Mouse (Mus musculus): ENCODE measurements around the gene Srp72. TPM values are rescaled to one million over a fixed set of nuclear protein-coding genes. Genes with fewer than 3 reads are reported as not detected.
"Not testable (repeated sequence)": the region's sequence is repeated elsewhere in the genome, so short reads cannot be mapped to it uniquely, and the experiment has no call there.

Gene Srp72
- polyA plus RNA-seq, 1 experiment from 2014 or later = 48.4 TPM

- no peak for ATAC-seq (ENCODE audit: extremely low read depth, insufficient number of reproducible peaks, low FRiP score, low TSS enrichment)
- H3K27ac ChIP-seq (replicated peaks) = no peak overlapping the region
- H3K9me3 ChIP-seq = no peaks in the 10 kb centered on the region
- 74% methylated on average over 9 of the region's 9 CpGs for WGBS
- no peak overlapping the region for H3K4me3 ChIP-seq
- no peak overlapping the region for H3K4me2 ChIP-seq
- no peaks in the 10 kb centered on the region for H3K4me1 ChIP-seq
- no peak overlapping the region for H3K9ac ChIP-seq
- peaks cover 5% of the 10 kb centered on the region; the same call in 1 of the 2 replicates for H3K27me3 ChIP-seq (replicated peaks)
- no peaks in the 10 kb centered on the region for H3K36me3 ChIP-seq
Measured at GRCm38 (mm10) chr5:77010352-77010751, 35.9 kb downstream of the Srp72 start.

- Histone ChIP-seq H3K27me3 (replicated peaks) (peaks cover 6% of the 10 kb centered on the region; the same call in 1 of the 2 replicates), H3K36me3 (no peaks in the 10 kb centered on the region), H3K4me3 (no peak overlapping the region), H3K9me3 (no peaks in the 10 kb centered on the region), H3K4me2 (no peak overlapping the region), H3K4me1 (no peaks in the 10 kb centered on the region), H3K27ac (replicated peaks) (no peak overlapping the region), H3K9ac (no peak overlapping the region)
- WGBS = 50% methylated on average over 3 of the region's 3 CpGs
- ATAC-seq (ENCODE audit: extremely low read depth, insufficient number of reproducible peaks, low FRiP score, low TSS enrichment) = no peak
Measured at GRCm38 (mm10) chr5:77011082-77011481, 36.6 kb downstream of the Srp72 start.

GRCm38 (mm10) chr5:77013171-77013570, 38.7 kb downstream of the Srp72 start:
- H3K4me3 ChIP-seq = no peak overlapping the region
- WGBS = 73% methylated on average over 3 of the region's 3 CpGs
- no peak for ATAC-seq (ENCODE audit: extremely low read depth, insufficient number of reproducible peaks, low FRiP score, low TSS enrichment)
- no peak overlapping the region for H3K9ac ChIP-seq
- no peaks in the 10 kb centered on the region for H3K4me1 ChIP-seq
- no peak overlapping the region for H3K27ac ChIP-seq (replicated peaks)
- peaks cover 9% of the 10 kb centered on the region for H3K27me3 ChIP-seq (replicated peaks)
- H3K4me2 ChIP-seq = no peak overlapping the region
- H3K9me3 ChIP-seq = no peaks in the 10 kb centered on the region
- no peaks in the 10 kb centered on the region for H3K36me3 ChIP-seq

- Histone ChIP-seq H3K9me3 (no peaks in the 10 kb centered on the region), H3K27ac (replicated peaks) (no peak within 1 kb of the TSS), H3K36me3 (no peaks in the 10 kb centered on the region), H3K4me1 (no peaks in the 10 kb centered on the region), H3K4me3 (peak within 1 kb of the TSS; percentile 60), H3K27me3 (replicated peaks) (peaks cover 9% of the 10 kb centered on the region), H3K4me2 (peak within 1 kb of the TSS; percentile 86), H3K9ac (peak within 1 kb of the TSS; percentile 74)
- ATAC-seq (ENCODE audit: extremely low read depth, insufficient number of reproducible peaks, low FRiP score, low TSS enrichment) = peak; percentile 83
- WGBS = 13% methylated on average over 56 of the region's 57 CpGs
Measured at GRCm38 (mm10) chr5:77015544-77016482, 41.3 kb downstream of the Srp72 start, which contains the start of gene Thegl. Gene Thegl, plus strand, starts transcription at chr5:77016023.

- Histone ChIP-seq H3K27me3 (replicated peaks) (no peaks in the 10 kb centered on the region), H3K4me3 (no peak overlapping the region), H3K4me1 (no peaks in the 10 kb centered on the region), H3K9me3 (no peaks in the 10 kb centered on the region), H3K36me3 (no peaks in the 10 kb centered on the region), H3K9ac (no peak overlapping the region), H3K27ac (replicated peaks) (no peak overlapping the region), H3K4me2 (no peak overlapping the region)
- ATAC-seq (ENCODE audit: extremely low read depth, insufficient number of reproducible peaks, low FRiP score, low TSS enrichment) = no peak
- WGBS = 45% methylated on average over 3 of the region's 3 CpGs
Measured at GRCm38 (mm10) chr5:77028034-77028433, 53.6 kb downstream of the Srp72 start.

GRCm38 (mm10) chr5:77029735-77030134, 55.3 kb downstream of the Srp72 start:
- ATAC-seq (ENCODE audit: extremely low read depth, insufficient number of reproducible peaks, low FRiP score, low TSS enrichment) = no peak; the same call in 1 of the 2 replicates

GRCm38 (mm10) chr5:77035101-77035500, 60.6 kb downstream of the Srp72 start:
- not testable (repeated sequence) for H3K4me1 ChIP-seq; H3K36me3 ChIP-seq; H3K4me3 ChIP-seq; H3K4me2 ChIP-seq; H3K27ac ChIP-seq (replicated peaks); H3K9me3 ChIP-seq; ATAC-seq (ENCODE audit: extremely low read depth, insufficient number of reproducible peaks, low FRiP score, low TSS enrichment); H3K27me3 ChIP-seq (replicated peaks); H3K9ac ChIP-seq

More at GRCm38 (mm10) chr5:77029735-77030134, 55.3 kb downstream of the Srp72 start:
- 71% methylated on average over 5 of the region's 5 CpGs for WGBS
- Histone ChIP-seq H3K4me3 (no peak overlapping the region), H3K4me2 (no peak overlapping the region), H3K27ac (replicated peaks) (no peak overlapping the region), H3K9ac (no peak overlapping the region), H3K36me3 (no peaks in the 10 kb centered on the region), H3K27me3 (replicated peaks) (no peaks in the 10 kb centered on the region), H3K9me3 (no peaks in the 10 kb centered on the region), H3K4me1 (no peaks in the 10 kb centered on the region)

- no peak overlapping the region for H3K9ac ChIP-seq
- H3K9me3 ChIP-seq = no peaks in the 10 kb centered on the region
- H3K4me1 ChIP-seq = no peaks in the 10 kb centered on the region
- no peak overlapping the region for H3K4me3 ChIP-seq
- no peaks in the 10 kb centered on the region for H3K36me3 ChIP-seq
- no peak overlapping the region for H3K4me2 ChIP-seq
- 86% methylated on average over 10 of the region's 10 CpGs for WGBS
- H3K27me3 ChIP-seq (replicated peaks) = no peaks in the 10 kb centered on the region
- H3K27ac ChIP-seq (replicated peaks) = no peak overlapping the region
- no peak for ATAC-seq (ENCODE audit: extremely low read depth, insufficient number of reproducible peaks, low FRiP score, low TSS enrichment)
Measured at GRCm38 (mm10) chr5:77038451-77038850, 64.0 kb downstream of the Srp72 start.

- no peak for ATAC-seq (ENCODE audit: extremely low read depth, insufficient number of reproducible peaks, low FRiP score, low TSS enrichment)
- H3K9ac ChIP-seq = no peak overlapping the region
- H3K36me3 ChIP-seq = no peaks in the 10 kb centered on the region
- H3K4me2 ChIP-seq = no peak overlapping the region
- no peak overlapping the region for H3K4me3 ChIP-seq
- H3K27ac ChIP-seq (replicated peaks) = no peak overlapping the region
- no peaks in the 10 kb centered on the region for H3K9me3 ChIP-seq
- H3K27me3 ChIP-seq (replicated peaks) = no peaks in the 10 kb centered on the region
- no peaks in the 10 kb centered on the region for H3K4me1 ChIP-seq
Measured at GRCm38 (mm10) chr5:77039391-77039790, 64.9 kb downstream of the Srp72 start.

GRCm38 (mm10) chr5:77044362-77044761, 69.9 kb downstream of the Srp72 start:
- no peaks in the 10 kb centered on the region for H3K9me3 ChIP-seq
- 55% methylated on average over 5 of the region's 5 CpGs for WGBS
- no peak overlapping the region for H3K4me2 ChIP-seq
- no peak overlapping the region for H3K27ac ChIP-seq (replicated peaks)
- H3K27me3 ChIP-seq (replicated peaks) = no peaks in the 10 kb centered on the region
- no peaks in the 10 kb centered on the region for H3K36me3 ChIP-seq
- H3K4me3 ChIP-seq = no peak overlapping the region
- ATAC-seq (ENCODE audit: extremely low read depth, insufficient number of reproducible peaks, low FRiP score, low TSS enrichment) = no peak
- H3K9ac ChIP-seq = no peak overlapping the region
- H3K4me1 ChIP-seq = no peaks in the 10 kb centered on the region
